Mouse (Mus musculus) ES-CJ7 (cell line): ENCODE measurements around the gene Laptm4a.
A peak's percentile ranks its signal among the peaks of the same experiment; 100 is the strongest.

Source experiments
- DNase-seq: peaks from one replicate; pipeline ENCODE4 v3.0.0; 2011; ENCODE audit warnings: low read depth, low spot score

The Laptm4a gene

GRCm38 (mm10) chr12:8954161-8954561, 32.7 kb downstream of the Laptm4a start:
- DNase-seq = no peak

- DNase-seq = no peak
Observed at GRCm38 (mm10) chr12:8961607-8962316, 40.3 kb downstream of the Laptm4a start.

- DNase-seq = peak; percentile 50
Observed at GRCm38 (mm10) chr12:8969828-8970227, 48.4 kb downstream of the Laptm4a start.

GRCm38 (mm10) chr12:8973820-8974465, 52.5 kb downstream of the Laptm4a start, which contains the start of gene Wdr35:
TSS of gene Wdr35 (plus strand) at chr12:8973892.
- peak; percentile 83 for DNase-seq

GRCm38 (mm10) chr12:8975076-8975475, 53.6 kb downstream of the Laptm4a start:
- DNase-seq = peak; percentile 61
